Mouse (Mus musculus) layer of hippocampus, adult 8-10 months (tissue): ENCODE measurements at regions not wholly inside any gene's neighbourhood (a gene's known extent, or its start where the extent isn't known, plus 50 kb on each side); places are given as distances from the start of the nearest gene placed in this dataset.

Source experiments
- DNase-seq, 2 experiments: peaks; one replicate each; pipeline ENCODE4 v3.0.0; 2022; ENCODE audit warnings: low spot score in 2 of 2

DNA sequence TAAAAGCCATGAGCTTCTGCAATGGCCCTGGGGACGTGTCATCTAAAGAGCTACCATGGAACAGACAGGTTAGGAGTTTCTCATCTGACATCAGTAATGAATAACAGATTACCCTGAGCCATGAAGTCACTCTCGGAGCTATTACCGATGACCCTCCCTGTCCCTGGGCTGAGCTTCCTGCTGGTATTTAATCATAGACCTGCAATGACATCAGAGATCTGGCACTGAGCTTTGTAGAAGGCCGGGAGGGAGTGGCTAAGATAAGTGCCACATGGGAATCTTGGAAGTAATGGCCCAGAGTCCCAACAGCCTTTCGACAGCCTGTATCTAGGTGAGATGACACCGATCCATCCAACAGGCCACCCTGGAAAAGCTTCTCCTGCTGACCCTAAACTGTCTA, 271.3 kb upstream of the Nfe2l3 start:
- DNase-seq, result no peak

DNA sequence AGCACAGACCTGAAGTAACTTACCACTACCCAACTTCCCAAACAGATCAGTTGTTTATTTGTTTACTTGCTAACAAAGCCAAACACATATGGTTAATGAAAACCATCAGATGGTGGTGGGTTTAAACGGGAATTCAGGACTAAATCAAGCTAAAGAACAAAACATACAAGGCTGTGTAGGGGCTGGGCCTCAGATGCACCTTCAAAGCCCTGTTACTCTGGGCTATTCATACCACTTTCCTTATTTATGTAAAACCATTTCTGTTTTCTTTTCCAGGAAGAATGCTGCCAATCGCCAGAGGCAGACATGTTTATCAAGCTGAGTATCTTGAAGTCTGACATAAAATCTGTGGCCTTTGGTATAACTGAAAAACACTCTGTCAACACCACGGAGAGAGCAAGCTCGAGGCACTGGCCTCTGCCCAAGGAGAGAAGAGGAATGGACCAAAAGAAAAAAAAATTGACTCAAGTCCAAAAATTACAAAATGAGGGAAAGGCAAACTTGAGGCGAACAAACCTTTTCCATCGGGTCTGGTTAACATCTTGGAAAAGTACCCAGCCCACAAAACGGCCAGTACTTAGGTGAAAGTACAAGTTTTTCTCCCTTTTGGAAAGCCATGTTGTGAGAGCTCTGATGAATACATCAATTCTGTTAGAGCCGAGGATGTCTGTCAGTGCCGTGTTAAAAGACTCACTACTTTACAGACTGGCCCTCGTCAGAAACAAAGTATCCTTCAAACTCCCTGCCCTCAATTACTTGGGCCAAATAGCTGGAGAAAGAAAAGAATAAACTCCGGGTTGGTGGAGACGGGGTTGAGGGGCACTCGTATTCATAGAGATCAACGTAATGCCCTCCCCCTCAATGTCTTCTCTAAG, 270.0 kb upstream of the Nfe2l3 start:
- no peak for DNase-seq

DNA sequence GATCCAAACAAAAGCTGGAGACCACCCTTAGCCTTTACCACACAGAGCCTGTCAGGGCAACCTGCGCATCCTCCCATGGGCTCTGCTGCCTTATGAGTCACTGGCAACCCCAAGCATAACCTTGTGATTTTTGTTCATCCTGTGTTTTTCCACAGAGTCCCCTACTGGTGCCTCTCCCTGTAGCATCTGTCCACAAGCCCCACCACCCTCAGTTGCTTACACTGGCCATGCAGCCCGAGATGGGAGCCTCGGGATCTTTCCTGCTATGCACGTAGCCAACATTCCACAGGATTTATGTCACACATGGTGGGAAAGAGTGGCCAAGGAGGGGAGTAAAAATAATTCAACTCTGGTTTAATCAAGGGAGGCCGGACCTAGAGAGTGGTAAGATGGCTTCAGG, 269.2 kb upstream of the Nfe2l3 start:
- DNase-seq, result no peak

DNA sequence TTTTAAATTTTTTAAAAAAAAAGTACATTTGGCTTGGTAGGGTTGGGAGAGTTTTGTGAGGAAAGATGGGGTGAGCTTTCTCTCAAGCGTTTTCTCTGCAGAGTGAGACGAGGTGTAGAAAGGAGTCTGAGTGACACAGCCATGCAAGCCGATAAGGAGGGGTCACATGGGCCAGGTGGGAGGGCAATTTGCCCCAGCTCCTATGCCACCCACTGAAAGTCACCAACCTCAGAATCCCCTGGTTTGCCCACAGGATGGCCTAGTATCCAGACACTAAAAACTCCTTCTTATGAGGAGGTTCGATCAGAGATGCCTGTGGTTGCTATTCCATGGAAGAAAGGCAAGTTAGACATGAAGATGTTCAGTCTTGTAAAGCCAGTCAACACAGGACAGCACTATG, 268.6 kb upstream of the Nfe2l3 start:
- no peak for DNase-seq

DNA sequence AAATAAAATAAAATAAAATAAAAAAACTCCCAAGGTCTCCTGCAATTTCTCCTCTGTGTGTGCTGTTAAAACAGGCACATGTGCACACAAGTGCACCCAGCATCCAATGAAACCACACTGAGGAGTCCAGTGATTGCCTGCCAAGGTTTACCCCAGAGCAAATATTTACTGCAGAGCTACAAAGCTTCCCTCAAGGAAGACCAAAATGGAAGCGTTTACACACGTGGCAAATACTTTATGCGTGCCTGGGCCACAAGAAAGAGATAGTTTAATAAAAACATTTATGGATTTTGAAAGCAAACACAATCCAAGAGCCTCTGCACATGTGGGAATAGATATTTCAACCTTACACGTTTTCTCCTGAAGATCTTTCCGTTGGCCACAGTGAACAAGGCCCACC, 265.4 kb upstream of the Nfe2l3 start:
- DNase-seq, result no peak

DNA sequence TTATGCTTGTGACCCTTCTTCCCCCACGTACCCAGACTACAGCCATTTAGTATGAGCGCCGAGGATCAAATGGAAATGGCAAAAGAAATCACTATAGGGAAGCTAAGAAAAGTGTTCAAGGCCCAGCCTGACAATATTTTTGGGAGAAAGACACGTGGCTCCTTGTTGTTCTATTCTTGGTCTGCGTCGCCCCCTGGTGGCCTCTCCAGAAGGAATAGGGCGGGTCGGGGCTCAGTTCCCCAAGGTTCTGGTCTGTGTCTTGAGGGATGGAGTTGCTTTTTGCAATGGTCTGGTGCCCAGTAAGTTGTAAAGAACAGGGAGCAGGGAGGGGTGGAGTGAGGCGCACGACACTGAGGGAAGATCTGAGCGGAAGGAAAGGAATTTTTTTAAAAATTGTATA, 264.4 kb upstream of the Nfe2l3 start:
- peak; percentile 30 to 69 for DNase-seq

DNA sequence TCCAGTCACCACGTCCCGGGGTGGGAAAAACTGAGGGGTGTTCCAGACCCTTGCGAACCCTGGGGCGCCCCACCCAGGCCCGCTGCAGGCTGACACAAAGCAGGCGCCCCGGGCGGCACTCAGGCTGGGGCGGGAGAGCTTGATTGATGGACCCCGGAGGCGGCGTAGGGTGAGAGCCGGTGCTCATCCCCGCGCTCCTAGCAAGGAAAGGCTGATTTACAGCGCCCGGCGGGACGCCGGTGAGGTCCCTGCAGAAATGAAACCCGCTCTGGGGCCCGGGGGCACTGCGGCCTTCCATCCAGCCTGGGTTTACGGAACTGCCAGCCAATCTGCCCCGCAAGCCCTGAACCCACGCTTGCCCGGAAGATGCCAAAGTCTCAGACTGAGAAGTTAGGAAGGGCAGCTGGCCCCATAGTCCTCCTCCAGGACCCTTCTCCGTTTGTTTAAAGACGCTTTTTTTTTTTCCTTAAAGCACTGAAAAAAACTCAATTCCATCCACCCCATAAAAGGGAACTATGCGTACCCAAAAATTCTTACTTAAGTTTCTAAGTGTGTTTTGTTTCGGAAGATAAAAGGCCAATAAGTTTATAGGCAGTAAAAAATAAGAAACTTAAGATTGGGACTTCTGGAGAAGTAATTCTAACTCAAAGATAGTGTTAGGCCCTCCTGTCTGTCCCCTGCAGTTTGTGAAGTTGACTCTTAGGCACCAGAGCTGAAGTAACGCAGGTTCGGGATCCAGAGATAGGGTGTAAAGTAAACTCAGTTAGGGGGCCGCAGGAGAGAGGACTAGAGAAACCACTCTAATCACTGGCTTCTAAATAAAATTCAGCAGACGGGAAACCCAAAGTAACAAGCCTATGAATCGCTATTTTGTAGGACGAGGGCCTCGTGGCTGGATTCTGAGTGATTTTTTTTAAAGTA, 263.4 kb upstream of the Nfe2l3 start:
- no peak for DNase-seq

DNA sequence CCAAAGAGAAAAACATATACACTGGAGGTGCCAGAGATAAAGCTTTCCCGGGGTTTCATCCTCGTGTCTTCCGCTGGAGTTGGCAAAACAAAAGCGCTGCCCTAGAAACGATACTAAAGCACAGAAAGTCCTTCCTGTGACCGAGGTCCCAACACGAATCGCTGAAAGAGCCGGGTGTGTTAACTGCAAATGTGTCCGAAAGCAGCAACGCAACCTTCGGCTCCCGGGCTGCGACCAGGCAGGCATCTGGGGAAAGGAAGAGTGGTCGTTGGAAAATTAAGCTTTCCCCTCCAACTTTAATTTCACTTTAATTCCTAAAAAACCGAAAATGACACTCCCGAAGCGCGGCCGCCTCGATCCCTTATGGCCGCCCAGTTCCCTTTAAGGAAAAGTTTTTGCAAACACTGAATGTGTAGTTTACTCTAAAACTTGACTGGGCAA, 262.5 kb upstream of the Nfe2l3 start:
- DNase-seq, result no peak

DNA sequence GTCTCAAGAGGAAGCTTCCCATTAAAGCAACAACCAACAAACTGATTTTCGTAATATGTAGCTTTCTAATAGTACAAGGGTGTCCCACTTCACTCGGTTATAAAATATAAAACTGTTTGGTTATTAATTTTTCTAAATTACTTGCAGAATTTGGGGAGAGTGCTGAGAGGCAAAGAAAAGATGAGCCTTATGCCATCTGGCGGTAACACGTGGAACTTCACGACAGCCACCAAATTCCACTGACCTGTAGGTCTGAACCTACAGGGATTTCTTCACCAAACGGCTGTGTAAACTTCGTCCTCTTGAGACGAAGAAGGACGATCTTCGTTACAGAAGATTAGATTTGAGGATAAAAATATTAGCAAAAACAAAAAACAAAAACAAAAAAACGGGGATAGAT, 262.1 kb upstream of the Nfe2l3 start:
- DNase-seq, result no peak

DNA sequence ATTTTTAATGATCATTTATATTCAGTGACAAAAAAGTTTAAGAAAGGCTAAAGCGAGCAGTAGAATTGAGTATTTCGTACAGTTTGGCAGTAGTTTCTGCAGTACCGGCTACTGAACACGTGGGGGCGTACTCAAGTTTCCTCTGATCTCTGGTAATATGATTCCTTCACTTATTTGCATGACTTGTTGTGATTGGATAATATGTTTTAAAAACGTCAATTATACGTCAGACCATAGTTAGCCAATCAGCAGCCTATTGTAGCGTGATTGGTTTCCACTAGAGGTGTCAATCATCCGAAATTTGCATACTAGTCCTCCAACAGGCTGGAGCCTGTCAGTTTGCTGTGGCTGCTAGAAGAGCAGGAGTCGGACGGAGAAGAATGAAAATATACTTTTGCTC, 261.6 kb upstream of the Nfe2l3 start:
- DNase-seq, result no peak

DNA sequence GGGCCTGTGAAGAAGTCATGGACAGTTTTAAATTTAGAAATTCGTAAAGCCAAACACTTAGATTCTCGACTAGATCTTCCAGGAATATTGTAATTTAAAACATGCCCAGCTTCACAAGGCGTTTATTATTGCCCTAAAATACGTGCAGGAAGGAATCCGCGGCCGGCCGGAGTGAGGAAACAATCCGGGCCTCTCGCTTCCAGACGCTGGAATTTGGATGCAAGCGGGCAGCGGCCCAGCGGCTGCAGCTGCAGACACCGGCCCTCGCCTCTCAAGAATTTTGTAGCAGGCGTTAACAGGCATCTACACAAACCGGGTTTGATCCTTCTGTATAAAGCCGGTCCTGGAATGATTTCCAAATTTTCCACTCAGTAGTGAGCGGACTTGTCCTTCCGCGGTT, 260.7 kb upstream of the Nfe2l3 start:
- DNase-seq, result no peak

DNA sequence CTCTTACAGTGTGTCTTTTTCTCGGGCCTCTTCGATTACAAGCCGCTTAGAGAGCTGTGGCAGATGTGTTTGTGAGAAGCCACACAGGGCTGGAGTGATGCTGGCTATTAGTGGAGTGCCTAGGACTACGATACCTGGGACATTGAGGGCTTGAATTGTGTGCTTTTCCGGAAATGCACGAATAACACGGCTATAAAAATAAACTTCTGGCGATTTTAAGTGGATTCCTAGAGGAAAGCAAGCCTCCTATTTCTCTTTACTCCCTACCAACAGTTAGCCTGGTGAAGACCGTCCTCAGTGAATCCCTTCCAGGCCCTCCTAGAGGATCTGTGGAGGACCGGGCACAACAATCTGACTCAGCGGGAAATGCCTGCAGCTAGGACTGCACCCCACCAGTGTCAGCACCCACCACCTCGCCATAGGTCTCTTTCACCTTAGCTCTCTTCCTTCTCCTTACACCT, 260.1 kb upstream of the Nfe2l3 start:
- DNase-seq, result no peak

DNA sequence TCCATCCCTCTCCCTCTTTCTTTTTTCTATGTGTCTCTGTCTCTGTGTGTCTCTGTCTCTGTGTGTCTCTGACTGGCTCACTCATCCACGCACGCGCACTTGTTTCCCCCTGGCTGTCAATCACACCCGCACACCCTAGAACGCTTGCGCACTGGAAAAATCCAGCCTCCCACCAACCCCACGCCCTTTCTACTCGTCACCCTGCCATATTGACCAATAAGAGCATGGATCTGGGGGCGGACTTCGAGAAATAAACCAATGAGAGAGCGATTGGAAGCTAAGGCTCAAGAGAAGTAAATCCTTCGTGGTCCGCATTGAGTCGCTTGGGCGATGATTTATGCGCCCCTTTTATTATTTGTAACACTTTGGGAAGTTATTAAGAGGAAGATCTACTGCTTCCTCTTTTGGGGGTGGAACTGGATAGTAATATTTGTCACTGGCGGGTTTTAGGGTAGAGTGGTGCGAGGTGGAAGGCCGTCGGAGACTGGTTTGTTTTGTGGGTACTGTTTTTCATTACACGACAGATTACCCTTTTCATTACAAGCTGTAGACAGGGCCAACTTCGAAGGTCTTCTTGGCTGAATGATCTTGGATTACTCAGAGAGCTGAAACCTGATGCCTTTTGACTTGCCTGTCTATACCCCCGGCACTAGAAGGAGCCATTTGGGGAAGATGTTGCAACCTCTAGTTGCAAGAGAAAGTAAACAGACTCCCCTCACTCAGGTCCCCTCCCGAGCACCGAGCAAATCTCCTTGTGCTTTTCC, 259.4 kb upstream of the Nfe2l3 start:
- no peak for DNase-seq

DNA sequence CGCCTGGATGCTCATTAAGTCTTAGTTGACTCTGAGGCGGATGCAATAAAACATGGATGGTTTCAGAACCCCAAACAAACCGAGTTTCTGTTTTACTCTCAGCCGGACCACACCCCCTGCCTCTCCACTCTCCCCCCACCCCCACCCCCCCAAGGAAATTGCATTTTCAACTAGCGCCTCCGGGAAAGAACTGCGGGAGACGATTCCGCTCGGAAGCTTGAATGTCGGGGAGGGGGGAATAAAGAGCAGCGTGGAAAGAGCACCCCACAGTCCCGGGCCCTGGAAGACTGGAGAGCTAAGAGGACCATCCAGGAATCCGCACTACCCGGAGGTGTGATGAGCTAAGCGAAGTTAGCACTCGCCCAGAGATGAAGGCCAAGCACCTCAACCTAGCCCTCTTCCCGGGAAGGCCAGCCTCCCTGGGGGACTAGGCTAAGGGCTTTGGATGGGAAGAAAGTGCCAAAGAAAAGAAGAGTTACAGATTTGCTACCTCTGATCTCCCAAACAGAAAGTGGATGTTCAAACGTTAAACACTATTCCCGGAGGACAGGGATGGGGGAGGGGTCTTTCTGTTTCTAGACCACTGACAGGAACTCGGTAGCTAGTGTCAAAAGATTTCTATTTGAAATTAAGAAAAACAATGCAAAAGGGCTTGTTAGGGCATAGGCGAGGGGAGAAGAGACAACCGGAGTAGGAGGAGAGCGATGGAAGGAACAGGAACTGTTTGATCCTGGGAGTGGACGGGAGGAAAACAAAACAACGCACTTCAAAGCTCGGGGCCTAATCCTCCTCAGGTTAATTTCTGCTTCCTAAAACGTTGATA, 258.6 kb upstream of the Nfe2l3 start:
- DNase-seq, result no peak

DNA sequence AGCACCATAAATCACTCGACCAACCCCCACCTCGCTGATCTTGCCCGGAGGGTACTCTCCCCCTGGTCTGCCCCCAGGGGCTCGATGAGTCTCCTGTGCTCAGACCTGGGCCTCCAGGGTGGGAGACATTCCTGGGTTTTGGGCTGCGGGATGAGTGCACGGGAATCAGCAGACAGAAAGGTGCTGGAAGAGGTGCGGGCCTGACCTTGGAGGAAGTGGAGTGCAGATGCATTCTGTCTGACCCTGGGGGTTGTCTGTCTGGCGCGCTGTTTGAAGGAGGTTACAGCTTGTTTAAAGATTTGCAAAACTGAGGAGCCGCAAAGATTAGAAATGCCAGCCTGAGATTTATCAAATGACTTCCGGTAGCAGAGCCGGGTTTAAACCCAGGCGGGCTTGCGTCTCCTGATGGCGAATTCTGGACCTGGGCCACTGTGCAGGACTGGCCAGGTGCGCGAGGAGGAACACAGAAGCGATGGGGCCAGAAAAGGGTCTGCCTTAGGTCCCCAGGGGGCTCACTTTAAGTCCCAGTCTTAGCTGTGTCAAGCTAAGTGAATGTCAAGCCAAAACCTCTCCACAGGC, 257.9 kb upstream of the Nfe2l3 start:
- no peak for DNase-seq

DNA sequence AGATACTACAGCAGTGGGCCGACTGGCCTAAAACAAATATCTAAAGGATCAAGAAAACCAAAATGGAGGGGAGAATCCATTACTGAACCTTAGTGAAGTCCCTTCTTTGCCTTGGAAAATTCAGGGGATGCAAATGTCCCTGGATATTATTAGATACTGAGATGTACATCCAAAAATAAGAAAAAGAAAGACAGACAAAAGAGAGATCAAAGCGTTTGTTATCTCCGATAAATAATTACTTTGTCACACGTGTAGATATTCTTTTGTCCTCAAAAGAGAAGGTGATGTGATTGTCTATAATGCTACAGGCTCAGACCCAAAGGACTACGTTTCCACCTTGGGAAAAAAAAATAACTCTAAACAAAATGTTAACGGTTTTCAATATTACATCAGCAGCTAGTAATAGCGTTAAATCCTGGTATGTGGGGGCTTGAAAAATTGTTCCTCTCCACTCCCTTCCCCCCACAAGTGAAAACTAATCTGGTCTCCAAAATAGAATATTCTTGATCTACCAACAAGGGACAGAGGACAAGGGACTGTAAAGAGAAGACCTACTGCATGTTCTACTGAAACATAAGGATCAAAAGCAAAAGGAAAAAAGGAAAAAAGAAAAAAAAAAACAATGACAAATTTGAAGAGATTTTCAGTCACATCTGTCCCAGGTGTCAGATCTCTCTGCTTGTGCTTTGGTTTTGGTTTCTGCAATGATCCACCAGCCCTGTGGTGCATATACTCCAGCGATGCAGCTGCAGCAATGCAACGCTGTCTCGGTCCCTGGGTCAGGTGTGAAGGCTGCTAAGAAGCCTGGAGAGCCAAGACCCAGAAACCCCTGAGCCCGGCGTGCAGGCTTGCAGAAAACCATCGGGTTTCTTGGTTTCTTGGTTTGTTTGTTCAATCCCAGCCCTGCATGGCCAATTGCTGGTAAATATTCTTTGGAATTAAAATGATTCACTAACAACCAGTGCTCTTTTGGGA, 256.6 kb upstream of the Nfe2l3 start:
- no peak for DNase-seq

DNA sequence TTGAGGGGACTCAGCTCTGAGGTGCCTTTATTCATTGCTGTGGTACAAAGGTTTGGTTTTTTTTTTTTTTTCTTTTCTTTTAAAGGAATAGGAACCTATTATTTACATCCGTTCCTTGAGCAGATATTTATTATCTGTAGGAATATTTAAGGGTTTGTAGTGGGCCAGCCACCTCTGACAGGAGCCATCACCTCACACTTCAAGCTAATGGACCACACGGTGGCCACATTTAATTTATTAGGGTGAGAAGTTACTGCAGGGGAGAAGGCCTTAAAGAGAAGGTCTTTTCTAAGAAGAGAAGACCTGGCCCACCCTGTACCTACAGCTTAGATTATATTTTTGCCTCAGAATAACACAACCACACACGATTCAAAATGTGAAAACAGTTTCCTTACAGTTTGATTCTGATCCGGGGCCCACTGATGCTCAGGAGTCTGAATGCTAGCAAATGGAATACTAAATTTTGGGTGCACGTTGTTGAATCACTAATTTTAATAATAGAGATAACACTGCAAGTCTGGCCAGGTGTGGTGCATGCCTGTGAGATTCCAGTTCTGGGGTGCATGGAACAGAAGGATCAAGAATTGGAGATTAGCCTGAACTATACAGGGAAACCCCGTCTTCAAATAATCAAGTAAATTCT, 255.6 kb upstream of the Nfe2l3 start:
- DNase-seq, result no peak

DNA sequence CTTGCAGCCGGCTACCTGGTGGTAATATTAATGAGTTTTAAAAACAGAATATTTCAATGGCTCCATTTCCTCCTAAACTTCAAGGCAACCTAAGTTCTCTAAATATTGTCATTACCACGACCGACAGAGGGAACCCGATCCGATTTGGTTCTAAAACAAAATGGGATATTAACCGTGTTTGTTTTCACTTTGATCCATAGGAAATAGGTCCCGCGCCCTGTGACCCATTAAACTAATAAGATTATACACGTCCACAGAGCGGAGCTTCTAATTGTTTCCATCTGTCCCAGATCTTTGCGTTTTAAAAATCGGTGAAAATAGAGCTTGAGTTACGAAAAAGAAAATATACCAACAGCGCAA, 254.8 kb upstream of the Nfe2l3 start:
- no peak for DNase-seq
